Mouse (Mus musculus) hindbrain, embryonic 12.5 days (tissue): ENCODE measurements around the gene Olfr485. TPM values are rescaled to one million over a fixed set of nuclear protein-coding genes. Genes with fewer than 3 reads are reported as not detected.
"Not testable (repeated sequence)": the region's sequence is repeated elsewhere in the genome, so short reads cannot be mapped to it uniquely, and the experiment has no call there.

ENCODE experiments used
- ATAC-seq: fragments of 200-750 bp; cut with Nextera tagmentation; 2 replicates; pipeline ENCODE4 v1.8.0; 2017; ENCODE audit warnings: moderate TSS enrichment; ENCODE audit not compliant: low FRiP score
- H3K27ac ChIP-seq: fragments of 300-500 bp; sonication (generic); 2 replicates; pipeline ENCODE4 v1.5.1; 2016; ENCODE audit warnings: mild to moderate bottlenecking
- H3K27me3 ChIP-seq: fragments of 300-500 bp; sonication (generic); 2 replicates; pipeline ENCODE4 v1.6.1; 2016; ENCODE audit warnings: mild to moderate bottlenecking
- H3K36me3 ChIP-seq: fragments of 300-500 bp; sonication (generic); 2 replicates; pipeline ENCODE4 v1.6.1; 2016; ENCODE audit warnings: mild to moderate bottlenecking
- H3K4me1 ChIP-seq: fragments of 300-500 bp; sonication (generic); 2 replicates; pipeline ENCODE4 v1.6.1; 2016
- H3K4me2 ChIP-seq: fragments of 300-500 bp; sonication (generic); replicated peaks from 2 replicates; pipeline ENCODE4 v1.6.1; 2016; ENCODE audit warnings: mild to moderate bottlenecking
- H3K4me3 ChIP-seq: fragments of 300-500 bp; sonication (generic); 2 replicates; pipeline ENCODE4 v1.5.1; 2016; ENCODE audit warnings: mild to moderate bottlenecking
- H3K9ac ChIP-seq: fragments of 300-500 bp; sonication (generic); 2 replicates; pipeline ENCODE4 v1.6.1; 2016; ENCODE audit warnings: mild to moderate bottlenecking, moderate library complexity
- H3K9me3 ChIP-seq: fragments of 300-500 bp; sonication (generic); replicated peaks from 2 replicates; pipeline ENCODE4 v1.6.1; 2016; ENCODE audit warnings: mild to moderate bottlenecking
- WGBS: fragments of 180-500 bp; shearing (Covaris S2); methylation state at CpG from one replicate; pipeline ENCODE4 v1.1.7; 2016; 5-methylcytosine and 5-hydroxymethylcytosine counted together
- polyA plus RNA-seq: library from polyadenylated mRNA; unstranded; fragments of >200 nt; fragmentation: Nextera tagmentation; extraction: Ambion mirVana; gene quantifications from 2 replicates; pipeline ENCODE4 v1.2.1, GENCODE M21; 2016

The Olfr485 gene
- polyA plus RNA-seq = not detected in 2 replicates

DNA sequence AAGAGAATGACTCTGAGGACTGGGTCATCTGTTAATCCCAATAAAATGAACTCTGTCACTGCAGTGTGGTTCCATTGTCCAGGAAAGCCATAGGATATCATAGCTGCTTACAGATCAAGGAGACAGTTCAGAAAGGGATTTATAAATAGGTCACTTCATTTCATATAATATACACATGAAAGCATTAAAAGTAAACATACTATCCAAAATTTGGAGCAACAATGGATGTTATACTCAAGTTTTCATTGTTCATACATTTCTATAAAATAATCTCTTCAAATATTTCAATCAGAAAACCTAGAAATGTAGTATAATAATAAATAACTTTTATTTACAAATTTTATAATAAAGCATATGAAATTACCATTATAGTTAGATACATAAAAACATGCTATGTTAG, at the start of gene Olfr485:
TSS of gene Olfr485 (minus strand) at position 101 of the 400 bp plus-strand sequence.
- no peak within 1 kb of the TSS for H3K27ac ChIP-seq
- no peak within 1 kb of the TSS for H3K4me2 ChIP-seq
- no peaks in the 10 kb centered on the region for H3K36me3 ChIP-seq
- no peaks in the 10 kb centered on the region for H3K27me3 ChIP-seq
- no peak for ATAC-seq
- H3K9me3 ChIP-seq = no peaks in the 10 kb centered on the region
- H3K4me1 ChIP-seq = no peaks in the 10 kb centered on the region
- H3K4me3 ChIP-seq = no peak within 1 kb of the TSS
- no peak within 1 kb of the TSS for H3K9ac ChIP-seq

DNA sequence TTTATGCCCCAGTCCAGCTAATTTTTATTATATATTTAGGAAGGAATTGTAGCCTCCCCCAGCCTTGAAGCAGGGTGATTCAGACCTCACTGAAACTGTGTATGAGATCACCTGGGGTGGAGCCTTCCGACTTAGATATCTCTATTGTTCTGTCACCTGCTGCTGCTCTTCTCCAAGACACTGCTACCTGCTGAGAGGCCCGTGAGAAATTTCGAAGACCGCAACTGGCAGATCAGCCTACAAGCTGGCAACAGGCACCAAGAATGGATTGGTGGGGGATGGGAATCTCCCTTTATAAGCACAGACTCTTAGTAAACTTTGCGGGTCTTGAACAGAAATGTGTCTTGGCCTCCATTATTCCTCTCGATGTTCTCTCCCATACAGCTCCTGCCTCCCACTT, 37.3 kb upstream of the Olfr485 start:
- H3K36me3 ChIP-seq = no peaks in the 10 kb centered on the region
- no peaks in the 10 kb centered on the region for H3K27me3 ChIP-seq
- H3K4me1 ChIP-seq = no peaks in the 10 kb centered on the region
- H3K4me2 ChIP-seq = no peak overlapping the region
- H3K4me3 ChIP-seq = no peak overlapping the region
- no peak overlapping the region for H3K27ac ChIP-seq
- no peak overlapping the region for H3K9ac ChIP-seq
- 54% methylated on average over 6 of the region's 6 CpGs for WGBS
- H3K9me3 ChIP-seq = no peaks in the 10 kb centered on the region
- no peak for ATAC-seq

DNA sequence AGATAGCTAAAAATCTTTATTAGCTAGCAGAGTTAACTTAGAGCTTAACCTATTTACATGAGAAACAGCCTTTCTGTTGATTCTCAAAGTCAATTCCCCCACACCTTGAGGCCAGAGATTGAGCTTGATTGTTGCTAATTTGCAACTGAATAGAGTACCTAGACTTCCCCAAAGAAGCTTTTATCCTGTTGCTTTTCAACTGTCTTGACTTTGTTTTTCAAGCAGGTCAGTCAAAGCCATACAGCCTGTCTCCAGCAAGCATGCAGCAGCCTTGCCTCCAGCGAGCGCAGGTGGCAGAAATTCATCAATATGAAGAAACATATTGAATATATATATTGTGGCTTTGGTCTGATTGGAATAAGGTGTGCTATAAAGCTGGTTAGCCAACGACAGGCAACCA, 36.7 kb upstream of the Olfr485 start:
- H3K4me1 ChIP-seq, H3K4me2 ChIP-seq, H3K27me3 ChIP-seq, ATAC-seq, H3K4me3 ChIP-seq, H3K36me3 ChIP-seq, H3K9me3 ChIP-seq, H3K9ac ChIP-seq, H3K27ac ChIP-seq: not testable (repeated sequence)
- 62% methylated on average over 3 of the region's 3 CpGs for WGBS

DNA sequence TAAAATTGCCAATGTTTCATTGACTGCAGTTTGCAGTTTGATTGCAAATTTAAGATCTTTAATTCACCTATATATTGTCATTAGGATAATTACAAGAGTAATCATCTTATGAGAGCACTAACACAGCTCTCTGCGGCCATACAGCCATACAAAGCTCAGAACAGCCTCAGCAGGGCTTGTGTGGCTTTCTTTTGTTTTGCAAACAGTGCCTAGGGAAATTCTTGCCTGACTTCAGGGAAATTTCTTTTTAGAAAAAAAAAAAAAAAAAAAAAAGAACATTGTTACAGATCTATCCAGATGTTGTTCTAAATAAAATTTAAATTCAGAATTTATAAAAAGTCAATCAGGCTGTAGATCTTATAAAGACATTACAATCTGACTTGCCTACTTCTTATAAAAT, 33.0 kb upstream of the Olfr485 start:
- not testable (repeated sequence) for H3K4me3 ChIP-seq, ATAC-seq, H3K9ac ChIP-seq, H3K27me3 ChIP-seq, H3K27ac ChIP-seq, H3K4me2 ChIP-seq, H3K4me1 ChIP-seq, H3K36me3 ChIP-seq, H3K9me3 ChIP-seq
- WGBS = 33% methylated on average over 1 of the region's 1 CpGs

DNA sequence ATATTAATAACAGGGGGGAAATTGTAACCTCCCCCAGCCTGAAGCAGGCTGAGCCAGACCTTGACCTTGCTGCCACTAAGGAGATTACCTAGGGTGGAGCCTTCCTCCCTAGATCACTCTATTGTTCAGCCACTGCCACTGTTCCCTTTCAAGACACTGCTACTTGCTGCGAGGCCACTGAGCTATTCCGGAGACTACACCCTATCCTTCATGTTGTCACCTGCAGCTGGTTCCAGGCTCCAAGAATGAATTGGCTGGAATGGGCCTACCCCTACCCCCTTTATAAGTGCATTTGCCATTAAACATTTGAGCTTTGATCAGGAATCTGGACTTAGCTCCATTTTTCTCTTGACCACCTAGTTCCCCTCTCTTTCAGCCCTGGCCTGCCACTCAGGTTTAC, 31.5 kb upstream of the Olfr485 start:
- H3K9ac ChIP-seq, H3K4me1 ChIP-seq, H3K27ac ChIP-seq, H3K27me3 ChIP-seq, H3K4me2 ChIP-seq, H3K4me3 ChIP-seq, H3K36me3 ChIP-seq, H3K9me3 ChIP-seq, ATAC-seq: not testable (repeated sequence)
- 40% methylated on average over 2 of the region's 2 CpGs for WGBS

DNA sequence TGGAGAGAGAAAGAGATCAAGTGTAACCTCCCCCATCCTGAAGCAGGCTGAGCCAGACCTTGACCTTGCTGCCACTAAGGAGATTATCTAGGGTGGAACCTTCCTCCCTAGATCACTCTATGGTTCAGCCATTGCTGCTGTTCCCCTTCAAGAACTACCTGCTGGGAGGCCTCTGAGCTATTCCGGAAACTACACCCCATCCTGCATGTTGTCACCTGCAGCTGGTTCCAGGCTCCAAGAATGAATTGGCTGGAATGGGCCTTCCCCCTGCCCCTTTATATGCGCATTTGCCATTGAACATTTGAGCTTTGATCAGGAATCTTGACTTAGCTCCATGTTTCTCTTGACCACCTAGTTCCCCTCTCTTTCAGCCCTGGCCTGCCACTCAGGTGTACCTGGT, 25.6 kb upstream of the Olfr485 start:
- H3K4me1 ChIP-seq, H3K9ac ChIP-seq, H3K36me3 ChIP-seq, H3K27me3 ChIP-seq, H3K4me3 ChIP-seq, ATAC-seq, H3K27ac ChIP-seq, H3K4me2 ChIP-seq, H3K9me3 ChIP-seq: not testable (repeated sequence)
- WGBS = 95% methylated on average over 2 of the region's 2 CpGs

DNA sequence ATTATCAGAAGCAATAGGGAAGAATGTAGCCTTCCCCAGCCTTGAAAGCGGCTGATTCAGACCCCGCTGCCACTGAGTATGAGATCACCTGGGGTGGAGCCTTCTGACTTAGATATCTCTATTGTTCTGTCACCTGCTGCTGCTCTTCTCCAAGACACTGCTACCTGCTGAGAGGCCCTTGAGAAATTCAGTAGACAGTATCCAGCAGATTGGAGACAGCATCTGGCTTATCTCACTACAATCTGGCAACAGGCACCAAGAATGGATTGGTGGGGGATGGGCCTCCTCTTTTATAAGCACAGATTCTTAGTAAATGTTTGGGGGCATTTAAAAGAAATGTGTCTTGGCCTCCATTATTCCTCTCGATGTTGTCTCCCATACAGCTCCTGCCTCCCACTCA, 24.7 kb upstream of the Olfr485 start:
- not testable (repeated sequence) for ATAC-seq, H3K9me3 ChIP-seq, H3K27me3 ChIP-seq, H3K4me2 ChIP-seq, H3K36me3 ChIP-seq, H3K27ac ChIP-seq, H3K4me1 ChIP-seq, H3K9ac ChIP-seq, H3K4me3 ChIP-seq
- 74% methylated on average over 3 of the region's 3 CpGs for WGBS

DNA sequence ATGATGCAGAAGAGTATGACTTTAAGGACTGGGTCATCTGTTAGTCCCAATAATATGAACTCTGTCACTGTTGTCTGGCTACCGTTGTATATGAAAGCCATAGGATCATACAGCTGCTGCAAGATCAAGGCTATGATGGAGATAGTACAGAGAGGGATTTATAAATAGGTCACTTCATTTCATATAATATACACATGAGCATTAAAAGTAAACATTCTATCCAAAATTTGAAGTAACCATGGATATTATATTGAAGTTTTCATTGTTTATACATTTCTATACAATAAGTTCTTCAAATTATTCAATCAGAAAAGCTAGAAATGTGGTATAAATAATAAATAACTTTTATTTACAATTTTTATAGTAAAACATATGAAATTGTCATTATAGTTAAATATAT, 13.0 kb upstream of the Olfr485 start, which contains the start of gene Olfr486:
TSS of gene Olfr486 (minus strand) at position 101 of the 400 bp plus-strand sequence.
- H3K27ac ChIP-seq, H3K36me3 ChIP-seq, H3K4me2 ChIP-seq, H3K27me3 ChIP-seq, ATAC-seq, H3K4me1 ChIP-seq, H3K9me3 ChIP-seq, H3K9ac ChIP-seq, H3K4me3 ChIP-seq: not testable (repeated sequence)
- 94% methylated on average over 1 of the region's 1 CpGs for WGBS

DNA sequence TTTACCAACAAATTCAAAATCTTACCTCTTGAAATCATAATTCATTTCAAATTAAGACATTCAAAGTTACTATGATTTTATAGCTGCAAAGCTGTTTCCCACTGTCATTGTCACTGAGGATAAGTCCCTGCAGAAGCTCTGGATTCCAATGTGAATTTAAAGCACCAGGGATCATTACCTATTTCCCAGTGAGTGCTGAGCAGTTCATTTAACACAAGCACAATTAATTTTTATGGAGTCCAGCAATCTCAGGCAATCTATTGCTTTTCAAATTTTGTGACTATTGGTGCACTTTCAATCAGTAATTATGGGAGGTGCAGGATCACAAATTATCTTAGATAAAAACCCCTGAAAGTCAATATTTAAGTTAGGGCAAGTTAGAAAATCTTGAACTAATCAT, 32.3 kb downstream of the Olfr485 start, which contains the start of gene Olfr484:
TSS of gene Olfr484 (minus strand) at position 101 of the 400 bp plus-strand sequence.
- Histone ChIP-seq H3K4me1 (no peaks in the 10 kb centered on the region), H3K4me2 (no peak within 1 kb of the TSS), H3K27ac (no peak within 1 kb of the TSS), H3K9ac (no peak within 1 kb of the TSS), H3K9me3 (no peaks in the 10 kb centered on the region), H3K36me3 (no peaks in the 10 kb centered on the region), H3K27me3 (no peaks in the 10 kb centered on the region), H3K4me3 (no peak within 1 kb of the TSS)
- no peak for ATAC-seq

DNA sequence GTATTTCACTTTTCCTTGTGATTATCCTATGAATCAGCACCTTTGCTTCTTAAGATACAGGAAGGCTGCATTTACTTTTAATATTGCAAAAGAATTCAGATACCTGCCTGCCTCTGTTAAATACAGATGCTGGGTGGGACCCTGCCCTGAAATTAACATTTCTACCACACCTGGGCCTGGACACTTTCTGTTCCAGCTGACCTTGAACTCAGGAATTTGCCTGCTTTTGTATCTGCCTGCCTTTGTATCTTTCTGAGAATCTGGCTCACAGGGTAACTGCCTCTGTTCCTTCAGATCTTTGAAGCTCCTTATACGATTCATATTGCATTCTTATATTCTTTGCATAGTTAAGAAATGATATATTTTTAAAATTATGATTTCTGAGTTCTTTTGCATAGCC, 38.3 kb downstream of the Olfr485 start:
- Histone ChIP-seq H3K27me3 (no peaks in the 10 kb centered on the region), H3K4me2 (no peak overlapping the region), H3K36me3 (no peaks in the 10 kb centered on the region), H3K4me3 (no peak overlapping the region), H3K4me1 (no peaks in the 10 kb centered on the region), H3K27ac (no peak overlapping the region), H3K9me3 (no peaks in the 10 kb centered on the region), H3K9ac (no peak overlapping the region)
- WGBS = 69% methylated on average over 1 of the region's 1 CpGs
- ATAC-seq = no peak

DNA sequence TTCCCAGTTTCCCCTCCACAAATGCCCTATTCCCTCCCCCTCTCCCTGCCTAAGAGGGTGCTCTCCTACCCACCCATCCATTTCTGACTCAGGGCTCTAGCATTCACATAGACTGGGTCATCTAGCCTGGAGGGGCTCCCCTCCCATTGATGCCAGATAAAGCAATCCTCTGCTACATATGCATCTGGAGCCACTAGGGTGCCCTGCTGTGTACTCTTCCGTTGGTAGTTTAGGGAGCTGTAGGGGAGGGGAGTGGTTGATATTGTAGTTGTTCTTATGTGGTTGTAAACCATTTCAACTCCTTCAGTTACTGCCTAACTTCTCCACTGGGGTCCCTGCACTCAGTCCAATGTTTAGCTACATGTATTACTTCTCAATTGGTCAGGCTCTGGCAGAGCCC, 39.0 kb downstream of the Olfr485 start:
- Histone ChIP-seq H3K27ac (no peak overlapping the region), H3K4me3 (no peak overlapping the region), H3K36me3 (no peaks in the 10 kb centered on the region), H3K4me1 (no peaks in the 10 kb centered on the region), H3K9ac (no peak overlapping the region), H3K27me3 (no peaks in the 10 kb centered on the region), H3K4me2 (no peak overlapping the region), H3K9me3 (no peaks in the 10 kb centered on the region)
- no peak for ATAC-seq
- 4% methylated on average over 1 of the region's 1 CpGs for WGBS
